Mouse (Mus musculus) limb, embryonic 15.5 days (tissue): Measurements from ENCODE around the gene Psmb6. TPM values are rescaled to one million over a fixed set of nuclear protein-coding genes. Genes with fewer than 3 reads are reported as not detected.
"Not testable (repeated sequence)": the region's sequence is repeated elsewhere in the genome, so short reads cannot be mapped to it uniquely, and the experiment has no call there.

ENCODE experiments used
- ATAC-seq: fragments of 200-750 bp; cut with Nextera tagmentation; 2 replicates; pipeline ENCODE4 v1.8.0; 2017; ENCODE audit warnings: low read depth, moderate TSS enrichment; ENCODE audit not compliant: insufficient number of reproducible peaks, low FRiP score, low TSS enrichment
- H3K27ac ChIP-seq: fragments of 300-500 bp; sonication (generic); 2 replicates; pipeline ENCODE4 v1.5.1; 2015; ENCODE audit warnings: moderate library complexity, mild to moderate bottlenecking, inconsistent platforms
- H3K27me3 ChIP-seq: fragments of 300-500 bp; sonication (generic); 2 replicates; pipeline ENCODE4 v1.6.1; 2015; ENCODE audit warnings: inconsistent platforms
- H3K36me3 ChIP-seq: fragments of 300-500 bp; sonication (generic); 2 replicates; pipeline ENCODE4 v1.6.1; 2015; ENCODE audit warnings: inconsistent platforms
- H3K4me1 ChIP-seq: fragments of 300-500 bp; sonication (generic); 2 replicates; pipeline ENCODE4 v1.6.1; 2015; ENCODE audit warnings: inconsistent platforms
- H3K4me2 ChIP-seq: fragments of 300-500 bp; sonication (generic); 2 replicates; pipeline ENCODE4 v1.6.1; 2015; ENCODE audit warnings: mild to moderate bottlenecking, inconsistent platforms
- H3K4me3 ChIP-seq: fragments of 300-500 bp; sonication (generic); 2 replicates; pipeline ENCODE4 v1.5.1; 2015; ENCODE audit warnings: mild to moderate bottlenecking, inconsistent platforms
- H3K9ac ChIP-seq: fragments of 300-500 bp; sonication (generic); 2 replicates; pipeline ENCODE4 v1.6.1; 2015; ENCODE audit warnings: inconsistent platforms
- H3K9me3 ChIP-seq: fragments of 300-500 bp; sonication (generic); 2 replicates; pipeline ENCODE4 v1.6.1; 2016; ENCODE audit warnings: inconsistent platforms
- WGBS: fragments of 180-500 bp; shearing (Covaris S2); methylation state at CpG from one replicate; pipeline ENCODE4 v1.1.7; 2015; 5-methylcytosine and 5-hydroxymethylcytosine counted together
- polyA plus RNA-seq: library from polyadenylated mRNA; unstranded; fragments of >200 nt; fragmentation: Nextera tagmentation; extraction: Ambion mirVana; gene quantifications from 2 replicates; pipeline ENCODE4 v1.2.1, GENCODE M21; 2015

The Psmb6 gene
- polyA plus RNA-seq, 1 experiment from 2014 or later = 660 TPM

DNA sequence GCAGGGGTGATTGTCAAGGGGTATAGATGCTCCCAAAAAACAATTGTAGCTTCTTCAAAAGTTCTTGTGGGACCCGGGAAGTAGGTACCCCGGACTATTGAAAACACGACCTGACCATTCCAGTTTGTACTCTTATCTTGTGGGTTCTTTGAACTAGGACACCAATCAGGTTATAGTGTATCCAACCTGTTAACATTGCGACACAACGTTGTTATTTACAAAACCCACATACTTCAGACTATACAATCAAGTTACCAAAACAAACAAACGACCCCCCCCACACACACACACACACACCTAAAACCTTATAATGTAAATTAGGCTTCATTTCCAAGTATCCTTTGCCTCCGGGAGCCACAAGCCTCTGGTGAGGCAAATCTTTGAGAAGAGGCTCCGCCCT lies 385 bp upstream of the Psmb6 start:
- Histone ChIP-seq H3K36me3 (peaks cover 30% of the 10 kb centered on the region), H3K9me3 (no peaks in the 10 kb centered on the region), H3K4me3 (peak overlapping the region; percentile 67), H3K27ac (no peak overlapping the region), H3K27me3 (no peaks in the 10 kb centered on the region), H3K4me2 (peak overlapping the region; percentile 49), H3K4me1 (peaks cover 21% of the 10 kb centered on the region), H3K9ac (no peak overlapping the region)
- 6% methylated on average over 8 of the region's 8 CpGs for WGBS
- no peak for ATAC-seq

DNA sequence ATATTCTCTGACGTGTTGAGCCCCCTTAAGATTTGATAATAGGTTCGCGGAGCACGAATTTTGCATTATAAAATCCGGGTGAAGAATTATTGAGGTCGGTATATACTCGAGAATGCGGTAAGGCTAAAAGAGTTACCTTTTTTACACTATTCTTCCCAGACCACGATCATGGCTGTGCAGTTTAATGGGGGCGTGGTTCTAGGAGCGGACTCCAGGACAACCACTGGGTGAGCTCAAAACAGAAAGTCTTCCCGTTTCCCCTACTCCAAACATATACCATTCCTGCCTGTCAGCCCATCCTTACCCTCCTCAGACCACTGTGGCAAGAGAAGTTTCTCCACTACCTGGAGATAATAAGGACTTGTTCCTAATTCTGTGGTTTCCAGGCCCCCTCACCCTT lies 559 bp downstream of the Psmb6 start:
- H3K4me1 ChIP-seq = peaks cover 13% of the 10 kb centered on the region
- H3K36me3 ChIP-seq = peaks cover 30% of the 10 kb centered on the region
- 2% methylated on average over 12 of the region's 12 CpGs for WGBS
- ATAC-seq = no peak
- H3K4me2 ChIP-seq = peak overlapping the region; percentile 67
- 0 out of 2 replicates have a peak overlapping the region, but pooled peaks have one; percentile 38 for H3K27ac ChIP-seq
- H3K9ac ChIP-seq = peak overlapping the region; percentile 58
- H3K27me3 ChIP-seq = no peaks in the 10 kb centered on the region
- H3K9me3 ChIP-seq = no peaks in the 10 kb centered on the region
- peak overlapping the region; percentile 67 for H3K4me3 ChIP-seq

DNA sequence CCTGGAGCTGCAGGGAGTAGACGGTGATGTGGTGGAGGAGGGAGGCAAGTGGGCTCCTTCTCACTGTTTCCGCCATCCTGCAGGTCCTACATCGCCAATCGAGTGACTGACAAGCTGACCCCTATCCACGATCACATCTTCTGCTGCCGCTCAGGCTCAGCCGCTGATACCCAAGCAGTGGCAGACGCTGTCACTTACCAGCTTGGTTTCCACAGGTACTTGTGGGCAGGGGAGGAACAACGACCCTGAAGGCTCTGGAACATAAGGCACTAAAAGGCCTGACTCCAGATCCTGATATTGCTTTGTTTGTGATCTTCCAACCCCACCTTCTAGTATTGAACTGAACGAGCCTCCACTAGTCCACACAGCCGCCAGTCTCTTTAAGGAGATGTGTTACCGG lies 1.0 kb downstream of the Psmb6 start:
- H3K9me3 ChIP-seq = no peaks in the 10 kb centered on the region
- H3K27me3 ChIP-seq = no peaks in the 10 kb centered on the region
- peak overlapping the region; percentile 67 for H3K4me2 ChIP-seq
- H3K4me3 ChIP-seq = peak overlapping the region; percentile 67
- 87% methylated on average over 12 of the region's 12 CpGs for WGBS
- H3K4me1 ChIP-seq = peaks cover 13% of the 10 kb centered on the region
- H3K27ac ChIP-seq = no peak overlapping the region
- peaks cover 30% of the 10 kb centered on the region for H3K36me3 ChIP-seq
- peak overlapping the region; percentile 58 for H3K9ac ChIP-seq
- no peak for ATAC-seq

DNA sequence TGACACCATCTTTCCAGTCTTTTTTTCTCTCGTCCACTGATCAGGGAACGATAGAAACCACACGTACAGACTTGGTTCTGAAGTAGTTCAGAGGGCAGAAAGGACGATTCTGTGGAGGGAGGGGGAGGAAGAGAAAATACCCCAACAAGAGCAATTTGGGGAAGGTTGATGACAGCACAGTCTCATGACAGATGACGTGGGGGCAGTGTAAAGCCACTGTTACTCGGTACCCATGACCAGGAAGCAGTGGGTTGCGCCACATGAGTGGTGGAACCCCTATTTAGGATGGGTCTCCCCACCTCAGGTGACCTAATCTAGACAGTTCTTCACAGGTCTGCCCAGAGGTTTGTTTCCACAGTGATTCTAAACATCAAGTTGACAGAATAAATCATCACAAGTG lies 3.4 kb downstream of the Psmb6 start:
- no peak overlapping the region for H3K4me2 ChIP-seq
- WGBS = 85% methylated on average over 7 of the region's 7 CpGs

DNA sequence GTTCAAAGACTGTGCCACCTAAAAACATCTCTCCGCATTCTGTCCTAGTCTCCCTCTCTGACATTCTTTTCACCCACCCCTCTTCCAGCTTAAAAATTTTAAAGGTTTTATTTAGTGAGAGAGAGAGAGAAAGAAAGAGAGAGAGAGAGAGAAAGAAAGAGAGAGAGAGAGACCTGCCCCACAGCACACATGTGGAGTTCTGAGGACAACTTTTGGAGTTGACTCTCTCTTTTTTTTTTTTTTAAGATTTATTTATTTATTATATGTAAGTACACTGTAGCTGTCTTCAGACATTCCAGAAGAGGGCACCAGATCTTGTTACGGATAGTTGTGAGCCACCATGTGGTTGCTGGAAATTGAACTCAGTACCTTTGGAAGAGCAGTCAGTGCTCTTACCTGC lies 5.9 kb downstream of the Psmb6 start:
- H3K4me1 ChIP-seq, ATAC-seq, H3K4me3 ChIP-seq, H3K9me3 ChIP-seq, H3K27me3 ChIP-seq, H3K9ac ChIP-seq, H3K27ac ChIP-seq, H3K4me2 ChIP-seq: not testable (repeated sequence)
- H3K36me3 ChIP-seq = peaks cover 30% of the 10 kb centered on the region
- 77% methylated on average over 2 of the region's 2 CpGs for WGBS

More for the DNA sequence above, 3.4 kb downstream of the Psmb6 start:
- Histone ChIP-seq H3K9ac (no peak overlapping the region), H3K9me3 (no peaks in the 10 kb centered on the region), H3K27ac (no peak overlapping the region), H3K4me1 (peaks cover 13% of the 10 kb centered on the region), H3K36me3 (peaks cover 30% of the 10 kb centered on the region), H3K27me3 (no peaks in the 10 kb centered on the region), H3K4me3 (no peak overlapping the region)
- no peak for ATAC-seq

DNA sequence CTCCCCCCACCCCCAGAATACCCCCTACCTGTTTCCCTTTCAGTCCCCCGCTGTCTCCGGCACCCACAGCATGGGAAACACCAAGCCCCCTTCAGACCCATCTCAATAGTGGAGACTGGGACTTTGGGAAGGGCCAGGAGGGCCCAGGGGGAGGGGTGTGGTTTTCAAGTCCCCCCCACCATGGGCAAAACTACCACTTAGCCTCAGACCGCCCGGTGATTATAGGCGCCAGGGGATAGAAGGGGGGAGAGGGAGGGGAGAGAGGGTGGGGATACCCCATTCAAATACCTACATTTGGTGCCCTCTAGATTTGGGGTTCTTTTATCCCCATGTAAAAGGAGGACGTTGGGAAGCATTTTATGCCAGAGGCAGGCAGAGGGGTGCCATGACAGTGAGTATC lies 7.7 kb downstream of the Psmb6 start, which contains the start of gene Gm40193:
TSS of gene Gm40193 (minus strand) at position 101 of the 400 bp plus-strand sequence.
- H3K4me1 ChIP-seq = no peaks in the 10 kb centered on the region
- H3K27me3 ChIP-seq = peaks cover 6% of the 10 kb centered on the region; the same call in 1 of the 2 replicates
- no peak for ATAC-seq
- WGBS = 70% methylated on average over 6 of the region's 6 CpGs
- H3K9me3 ChIP-seq = no peaks in the 10 kb centered on the region
- H3K4me2 ChIP-seq = no peak within 1 kb of the TSS
- H3K4me3 ChIP-seq = no peak within 1 kb of the TSS
- no peak within 1 kb of the TSS for H3K9ac ChIP-seq
- H3K27ac ChIP-seq = no peak within 1 kb of the TSS
- peaks cover 15% of the 10 kb centered on the region for H3K36me3 ChIP-seq

DNA sequence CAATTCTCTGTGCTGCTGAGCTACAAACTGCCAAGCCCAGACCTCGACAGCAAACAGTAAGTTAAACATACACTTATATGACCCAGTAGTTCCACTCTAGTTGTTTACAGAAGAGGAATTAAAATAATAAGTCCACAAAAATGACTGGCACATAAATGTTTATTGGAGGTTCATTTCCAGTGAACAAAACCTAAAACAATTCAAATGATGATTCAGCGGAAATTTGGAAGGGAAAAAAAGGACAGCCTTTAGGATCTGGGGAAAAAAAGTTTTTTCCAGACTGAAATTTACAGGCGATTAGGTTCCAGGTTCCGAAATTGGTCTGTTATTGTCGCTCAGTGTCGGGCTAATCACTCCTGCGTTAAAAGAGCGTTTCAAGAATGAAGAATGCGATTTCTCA lies 14.3 kb downstream of the Psmb6 start:
- 0 out of 2 replicates have a peak overlapping the region, but pooled peaks have one; percentile 64 for H3K27ac ChIP-seq
- ATAC-seq = no peak
- peaks cover 7% of the 10 kb centered on the region for H3K4me1 ChIP-seq
- no peaks in the 10 kb centered on the region for H3K9me3 ChIP-seq
- H3K4me2 ChIP-seq = peak overlapping the region; percentile 85
- peak overlapping the region; percentile 69 for H3K4me3 ChIP-seq
- WGBS = 13% methylated on average over 9 of the region's 9 CpGs
- H3K27me3 ChIP-seq = peaks cover 10% of the 10 kb centered on the region; the same call in 1 of the 2 replicates
- no peaks in the 10 kb centered on the region for H3K36me3 ChIP-seq
- peak overlapping the region; percentile 63; the same call in 1 of the 2 replicates for H3K9ac ChIP-seq

DNA sequence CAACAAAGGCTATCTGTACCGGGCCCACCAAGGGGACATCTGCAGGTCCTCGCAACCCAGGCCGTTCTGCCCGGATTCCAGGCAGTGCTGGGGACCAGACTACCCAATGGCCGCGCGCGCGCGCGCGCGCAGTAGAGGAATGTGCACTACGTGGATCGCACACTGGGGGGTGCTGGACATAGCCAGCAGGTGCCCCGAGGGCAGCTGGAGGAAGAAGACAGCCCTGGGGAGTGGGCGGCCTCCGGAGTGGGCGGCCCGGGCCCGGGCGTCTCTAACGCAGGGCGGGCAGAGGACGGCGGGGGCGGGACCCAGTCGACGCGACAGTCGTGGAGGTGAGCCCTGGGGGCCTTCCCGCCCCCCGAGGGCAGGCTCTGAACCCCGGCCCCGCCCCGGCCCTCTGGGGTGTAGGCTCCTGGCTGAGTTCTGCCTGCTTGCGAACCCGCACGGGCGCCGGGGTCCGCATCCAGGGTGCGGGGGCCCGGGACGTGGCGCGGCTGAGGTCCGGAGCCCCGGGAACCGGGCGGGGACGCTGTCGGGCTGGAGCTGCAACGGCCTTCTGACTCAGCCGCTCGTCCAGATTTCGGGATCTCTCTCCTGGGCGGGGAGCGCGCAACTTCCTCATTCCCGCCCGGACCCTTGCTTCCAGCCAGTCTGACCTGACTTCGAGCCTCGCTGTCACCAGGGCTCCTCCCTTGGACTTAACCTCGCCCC lies 14.9 kb downstream of the Psmb6 start, which contains the start of gene Pld2:
TSS of gene Pld2 (plus strand) at position 188 of the 711 bp plus-strand sequence.
- WGBS = under 1% methylated on average over 59 of the region's 65 CpGs
- ATAC-seq = peak; percentile 91
- peak within 1 kb of the TSS; percentile 64 for H3K27ac ChIP-seq

DNA sequence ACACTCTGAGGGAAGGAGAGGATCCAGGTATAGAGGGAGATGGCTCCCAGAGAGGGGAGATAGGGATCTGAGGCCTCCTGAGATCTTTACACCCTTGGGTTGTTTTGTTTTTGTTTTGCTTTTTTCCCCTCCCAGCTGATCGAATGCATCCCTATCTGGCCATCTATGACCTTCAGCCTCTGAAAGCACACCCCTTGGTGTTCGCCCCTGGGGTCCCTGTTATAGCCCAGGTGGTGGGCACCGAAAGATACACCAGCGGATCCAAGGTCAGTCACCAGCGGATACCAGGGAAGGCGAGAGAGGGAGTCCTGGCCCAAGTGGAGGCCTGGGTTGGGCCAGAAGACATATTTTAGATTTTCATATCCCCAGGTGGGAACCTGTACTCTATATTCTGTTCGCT lies 15.8 kb downstream of the Psmb6 start:
- Histone ChIP-seq H3K27me3 (peaks cover 10% of the 10 kb centered on the region; the same call in 1 of the 2 replicates), H3K4me2 (peak overlapping the region; percentile 85), H3K4me3 (peak overlapping the region; percentile 69), H3K4me1 (peaks cover 7% of the 10 kb centered on the region), H3K36me3 (no peaks in the 10 kb centered on the region), H3K9me3 (no peaks in the 10 kb centered on the region), H3K9ac (no peak overlapping the region), H3K27ac (no peak overlapping the region)
- WGBS = 91% methylated on average over 7 of the region's 7 CpGs
- ATAC-seq = no peak

More for the DNA sequence above, 14.9 kb downstream of the Psmb6 start, which contains the start of gene Pld2:
- H3K4me2 ChIP-seq = peak within 1 kb of the TSS; percentile 85
- H3K9ac ChIP-seq = peak within 1 kb of the TSS; percentile 63
- peak within 1 kb of the TSS; percentile 69 for H3K4me3 ChIP-seq
- H3K4me1 ChIP-seq = peaks cover 7% of the 10 kb centered on the region
- H3K9me3 ChIP-seq = no peaks in the 10 kb centered on the region
- peaks cover 10% of the 10 kb centered on the region; the same call in 1 of the 2 replicates for H3K27me3 ChIP-seq
- no peaks in the 10 kb centered on the region for H3K36me3 ChIP-seq

DNA sequence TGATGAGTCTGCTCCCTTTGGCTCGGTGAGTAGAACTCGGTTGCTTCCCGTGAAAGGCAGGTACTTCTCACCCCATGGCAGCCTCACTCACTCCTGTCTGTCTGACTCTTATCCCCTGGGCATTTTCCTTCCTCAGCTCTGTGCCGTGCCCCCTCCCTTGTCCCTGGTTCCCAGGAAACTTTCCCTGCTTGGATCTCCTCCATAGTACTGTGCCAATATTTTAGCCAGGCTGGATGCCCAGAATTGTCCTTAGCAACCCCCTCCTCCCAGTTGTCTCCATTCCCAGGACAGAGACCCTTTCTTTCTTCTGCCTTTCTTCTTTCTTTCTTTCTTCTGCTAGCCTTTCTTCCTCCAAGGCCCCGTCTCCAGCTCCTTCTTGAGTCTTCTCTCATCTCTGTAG lies 16.2 kb downstream of the Psmb6 start:
- Histone ChIP-seq H3K4me1 (peaks cover 7% of the 10 kb centered on the region), H3K4me2 (0 out of 2 replicates have a peak overlapping the region, but pooled peaks have one; percentile 85), H3K36me3 (no peaks in the 10 kb centered on the region), H3K27ac (no peak overlapping the region), H3K9me3 (no peaks in the 10 kb centered on the region), H3K9ac (no peak overlapping the region), H3K4me3 (0 out of 2 replicates have a peak overlapping the region, but pooled peaks have one; percentile 69), H3K27me3 (peaks cover 10% of the 10 kb centered on the region; the same call in 1 of the 2 replicates)
- WGBS = 62% methylated on average over 5 of the region's 5 CpGs
- no peak for ATAC-seq

DNA sequence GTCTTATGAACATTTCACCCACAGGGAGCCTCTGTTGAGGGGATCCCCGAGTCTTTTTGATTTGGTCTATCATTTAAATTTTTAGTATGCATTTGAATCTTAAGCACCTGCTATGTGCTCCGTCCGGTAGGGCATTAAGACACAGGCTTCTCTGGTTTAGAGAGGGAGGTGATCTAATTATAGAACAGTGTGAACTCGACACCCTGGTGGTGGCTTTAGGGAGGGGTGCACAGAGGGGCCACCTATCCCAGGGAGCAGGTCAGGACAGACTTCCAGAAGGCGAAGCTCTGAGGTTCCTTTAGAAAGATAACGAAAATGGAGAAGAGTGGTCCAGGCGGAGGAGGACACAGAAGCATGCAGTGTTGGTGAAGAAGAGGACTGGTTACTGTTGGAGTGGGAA lies 19.3 kb downstream of the Psmb6 start:
- ATAC-seq = no peak
- Histone ChIP-seq H3K4me2 (no peak overlapping the region), H3K9ac (no peak overlapping the region), H3K27ac (no peak overlapping the region), H3K36me3 (no peaks in the 10 kb centered on the region), H3K9me3 (no peaks in the 10 kb centered on the region), H3K4me3 (no peak overlapping the region), H3K4me1 (peaks cover 7% of the 10 kb centered on the region), H3K27me3 (peaks cover 4% of the 10 kb centered on the region; the same call in 1 of the 2 replicates)
- 62% methylated on average over 7 of the region's 7 CpGs for WGBS

DNA sequence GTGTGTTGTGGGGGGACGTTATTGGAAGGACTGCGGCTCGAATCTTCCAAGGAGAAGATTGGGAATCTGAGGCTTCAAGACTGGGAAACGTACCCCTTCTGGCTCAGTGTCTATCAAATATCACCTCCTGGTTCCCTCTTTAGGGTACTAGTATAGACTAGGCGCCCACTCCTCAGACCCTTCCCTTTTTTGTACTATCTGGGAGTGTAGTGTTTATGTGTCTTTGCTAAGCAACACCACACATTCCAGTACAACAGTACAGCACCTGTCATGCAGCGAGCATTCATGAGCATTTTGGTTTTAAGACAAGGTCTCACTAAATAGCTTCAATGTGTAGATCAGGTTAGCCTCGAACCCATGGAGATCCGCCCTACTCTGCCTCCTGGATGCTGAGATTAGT lies 26.4 kb downstream of the Psmb6 start:
- no peaks in the 10 kb centered on the region for H3K27me3 ChIP-seq
- H3K4me3 ChIP-seq = no peak overlapping the region
- no peak overlapping the region for H3K4me2 ChIP-seq
- no peak for ATAC-seq
- H3K36me3 ChIP-seq = peaks cover 12% of the 10 kb centered on the region
- no peaks in the 10 kb centered on the region for H3K9me3 ChIP-seq
- no peaks in the 10 kb centered on the region for H3K4me1 ChIP-seq
- WGBS = 81% methylated on average over 8 of the region's 8 CpGs
- no peak overlapping the region for H3K27ac ChIP-seq
- H3K9ac ChIP-seq = no peak overlapping the region
